Mouse (Mus musculus) testis, adult 2 months (tissue): Measurements from ENCODE around the gene Msh5. TPM values are rescaled to one million over a fixed set of nuclear protein-coding genes. Genes with fewer than 3 reads are reported as not detected.
"Not testable (repeated sequence)": the region's sequence is repeated elsewhere in the genome, so short reads cannot be mapped to it uniquely, and the experiment has no call there.

Experiments
- H3K27ac ChIP-seq: fragments of 200-500 bp; 2 replicates; pipeline ENCODE4 v1.5.1; 2012; ENCODE audit warnings: low read depth, low read length; ENCODE audit not compliant: control insufficient read depth, insufficient read depth
- H3K27me3 ChIP-seq: fragments of 200-500 bp; 2 replicates; pipeline ENCODE4 v1.6.1; 2012; ENCODE audit warnings: mild to moderate bottlenecking, low read length, moderate library complexity; ENCODE audit not compliant: control insufficient read depth, insufficient read depth
- H3K36me3 ChIP-seq: fragments of 200-500 bp; 2 replicates; pipeline ENCODE4 v1.6.1; 2012; ENCODE audit warnings: mild to moderate bottlenecking, low read length; ENCODE audit not compliant: control insufficient read depth, insufficient read depth
- H3K4me1 ChIP-seq: fragments of 200-500 bp; 2 replicates; pipeline ENCODE4 v1.6.1; 2012; ENCODE audit warnings: low read length; ENCODE audit not compliant: control insufficient read depth, insufficient read depth
- H3K4me3 ChIP-seq: fragments of 200-500 bp; 2 replicates; pipeline ENCODE4 v1.5.1; 2012; ENCODE audit warnings: low read depth, mild to moderate bottlenecking, low read length, moderate library complexity, mixed read lengths; ENCODE audit not compliant: control insufficient read depth
- CTCF ChIP-seq: fragments of 200-500 bp; IDR thresholded peaks from 2 replicates; pipeline ENCODE4 v1.5.1; 2012; ENCODE audit warnings: low read depth, mild to moderate bottlenecking, inconsistent platforms, low read length, moderate library complexity; ENCODE audit not compliant: control insufficient read depth, insufficient read depth, insufficient replicate concordance
- POLR2A ChIP-seq: fragments of 200-500 bp; IDR thresholded peaks from 2 replicates; pipeline ENCODE4 v1.6.1; 2012; ENCODE audit warnings: low read depth, mild to moderate bottlenecking, inconsistent platforms, low read length, moderate library complexity; ENCODE audit not compliant: control insufficient read depth
- polyA plus RNA-seq: library from polyadenylated mRNA; depleted of rRNA; stranded (reverse); fragments of >200 nt; gene quantifications from 2 replicates; pipeline ENCODE4 v1.2.3, GENCODE M21; 2012

Msh5 gene
- polyA plus RNA-seq, 1 experiment: 19.3 TPM

DNA sequence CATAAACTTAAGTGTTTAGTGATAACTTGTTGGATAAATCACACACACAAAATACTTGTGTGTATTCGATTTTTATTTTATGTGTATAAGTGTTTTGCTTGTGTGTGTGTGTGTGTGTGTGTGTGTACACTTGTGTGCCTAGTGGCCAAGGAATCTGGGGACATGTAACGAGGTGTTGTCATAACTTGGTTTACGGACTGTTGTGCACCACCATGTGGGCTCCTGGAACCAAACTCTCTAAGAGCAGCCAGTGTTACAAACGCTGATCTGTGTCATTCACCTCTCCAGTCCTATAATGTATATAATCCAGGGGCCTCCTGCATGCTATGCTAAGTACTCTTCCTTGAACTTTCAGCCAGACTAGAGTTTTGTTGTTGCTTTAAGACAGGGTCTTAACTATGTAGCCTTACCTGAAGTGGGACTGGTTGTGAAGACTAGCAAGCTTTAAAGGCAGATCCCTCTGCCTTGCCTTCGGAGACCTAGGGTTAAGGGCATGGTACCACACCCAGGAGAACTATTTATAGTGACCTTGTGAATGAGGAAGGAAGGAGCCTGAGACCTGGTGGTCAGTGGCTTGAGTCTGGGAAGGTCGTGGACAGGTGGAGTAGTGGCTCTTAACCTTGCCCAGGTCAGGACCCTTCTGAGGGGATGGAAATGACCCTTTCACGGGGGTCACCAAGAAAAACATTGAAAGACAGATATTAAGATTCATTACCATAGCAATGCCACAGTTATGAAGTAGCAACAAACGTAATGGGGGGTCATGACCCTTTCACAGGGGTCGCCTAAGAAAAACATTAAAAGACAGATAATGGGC lies 43.3 kb downstream of the Msh5 start:
- H3K36me3 ChIP-seq: peaks cover 3% of the 10 kb centered on the region
- H3K27ac ChIP-seq: no peak overlapping the region
- 0 out of 2 replicates have a peak overlapping the region, but pooled peaks have one; percentile 12 for H3K4me3 ChIP-seq
- TF ChIP-seq CTCF (no peak), POLR2A (no peak)
- H3K27me3 ChIP-seq: no peaks in the 10 kb centered on the region
- peaks cover 13% of the 10 kb centered on the region for H3K4me1 ChIP-seq

DNA sequence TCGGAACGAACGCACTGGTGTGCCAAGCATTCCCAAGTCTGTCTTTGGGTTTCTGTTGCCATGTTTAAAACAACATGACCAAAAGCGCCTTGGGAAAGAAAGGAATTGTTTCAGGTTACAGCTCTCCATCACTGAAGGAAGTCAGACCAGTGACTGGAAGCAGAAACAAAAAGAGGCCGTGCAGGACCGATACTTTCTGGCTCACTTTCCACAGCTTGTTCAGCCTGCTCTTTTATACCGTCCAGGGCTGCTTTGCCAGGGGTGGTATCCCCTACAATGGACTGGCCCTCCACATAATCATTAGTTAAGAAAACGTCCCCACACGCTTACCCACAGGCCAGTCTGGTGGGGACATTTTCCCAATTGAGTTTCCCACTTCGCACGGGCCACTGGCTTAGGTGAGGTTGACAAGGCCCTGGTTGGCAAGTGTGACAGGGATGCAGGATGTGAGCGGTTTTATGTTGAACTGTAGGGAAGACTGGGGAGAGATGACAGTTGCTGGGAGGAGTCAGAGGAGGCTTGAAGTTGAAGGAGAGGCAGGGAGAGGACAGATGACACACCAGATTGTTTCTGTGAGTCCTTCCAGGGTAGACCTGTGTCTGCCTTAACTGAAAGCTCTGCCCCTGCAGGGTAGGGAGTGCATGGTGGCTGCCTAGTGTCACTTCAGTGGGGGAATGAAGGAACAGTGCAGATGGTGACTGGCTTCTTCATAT lies 44.2 kb downstream of the Msh5 start:
- Histone ChIP-seq H3K4me3 (peak overlapping the region; percentile 94), H3K27ac (peak overlapping the region; percentile 94), H3K36me3 (peaks cover 3% of the 10 kb centered on the region), H3K27me3 (no peaks in the 10 kb centered on the region), H3K4me1 (peaks cover 13% of the 10 kb centered on the region)
- TF ChIP-seq CTCF (no peak), POLR2A (no peak)

DNA sequence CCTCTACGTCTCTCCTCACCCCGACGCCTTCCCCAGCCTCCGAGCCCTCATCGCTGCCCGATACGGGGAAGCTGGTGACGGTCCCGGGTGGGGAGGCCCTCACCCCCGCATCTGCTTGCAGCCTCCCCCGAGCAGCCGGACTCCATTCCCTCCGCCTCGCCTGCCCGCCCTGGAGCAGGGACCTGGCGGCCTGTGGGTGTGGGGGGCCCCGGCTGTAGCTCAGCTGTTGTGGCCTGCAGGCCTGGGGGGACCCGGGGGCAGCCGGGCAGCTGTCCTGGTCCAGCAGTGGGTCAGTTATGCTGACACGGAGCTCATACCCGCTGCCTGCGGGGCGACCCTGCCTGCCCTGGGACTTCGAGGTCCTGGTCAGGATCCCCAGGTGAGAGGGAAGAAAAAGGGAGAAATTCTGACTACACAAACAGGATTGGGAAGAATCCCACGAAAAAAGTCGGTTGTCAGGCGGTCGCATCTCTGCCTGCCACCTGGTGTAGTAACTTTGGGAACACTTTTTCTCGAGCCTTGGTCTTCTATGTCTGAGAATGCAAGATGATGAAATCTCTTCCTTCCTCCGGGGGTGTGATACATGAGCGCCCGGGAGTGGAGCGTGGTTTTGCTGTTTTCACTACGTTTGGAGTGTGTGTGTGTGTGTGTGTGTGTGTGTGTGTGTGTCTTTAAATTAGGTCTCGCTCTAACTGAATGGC lies 44.9 kb downstream of the Msh5 start:
- peak overlapping the region; percentile 94 for H3K27ac ChIP-seq
- H3K36me3 ChIP-seq: peaks cover 3% of the 10 kb centered on the region
- peak overlapping the region; percentile 94 for H3K4me3 ChIP-seq
- no peaks in the 10 kb centered on the region for H3K27me3 ChIP-seq
- no peak for TF ChIP-seq POLR2A
- no peak for TF ChIP-seq CTCF
- peaks cover 13% of the 10 kb centered on the region for H3K4me1 ChIP-seq

DNA sequence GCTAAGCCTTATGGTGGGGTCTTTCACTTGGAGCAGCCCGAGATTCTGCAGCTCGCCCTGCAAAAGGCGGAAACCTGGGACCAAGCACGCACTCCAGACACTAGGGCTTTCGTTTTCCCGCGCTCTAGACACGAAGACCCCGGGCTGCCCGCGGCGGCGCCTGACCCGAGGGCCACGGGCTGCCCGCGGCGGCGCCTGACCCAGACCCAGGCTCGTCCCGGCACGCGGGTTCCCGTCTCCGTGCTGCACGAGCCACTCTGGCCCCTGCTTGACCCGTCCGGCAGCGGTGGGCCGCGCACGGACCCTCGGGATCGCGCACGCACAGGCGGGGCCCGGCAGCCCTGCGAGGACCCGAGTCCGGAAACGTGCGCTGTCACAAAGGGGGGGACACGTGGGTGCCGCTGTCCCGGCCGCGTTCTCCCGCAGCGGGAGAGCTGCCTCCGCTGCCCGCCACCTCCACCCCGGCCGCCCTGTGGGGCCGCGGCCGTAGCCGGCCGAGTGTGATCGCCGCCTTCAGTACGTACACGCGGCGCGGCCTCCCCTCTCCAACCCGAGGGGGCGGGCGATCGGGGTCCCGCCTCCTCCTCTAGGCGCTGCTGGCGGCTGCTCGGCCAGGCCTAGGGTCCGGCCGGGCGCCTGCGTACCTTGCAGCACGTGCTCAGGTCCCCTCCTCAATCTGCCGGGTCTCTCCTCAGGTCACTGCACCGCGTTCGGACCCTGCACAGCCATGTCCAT lies 45.7 kb downstream of the Msh5 start, which contains the start of gene Vars:
Vars (plus strand) TSS at position 271 of the 735 bp plus-strand sequence.
- Histone ChIP-seq H3K27me3 (no peaks in the 10 kb centered on the region), H3K27ac (peak within 1 kb of the TSS; percentile 94), H3K4me1 (peaks cover 13% of the 10 kb centered on the region), H3K4me3 (peak within 1 kb of the TSS; percentile 94), H3K36me3 (peaks cover 3% of the 10 kb centered on the region)
- TF ChIP-seq POLR2A (peak; percentile 47; the same call in 1 of the 2 replicates), CTCF (no peak)

DNA sequence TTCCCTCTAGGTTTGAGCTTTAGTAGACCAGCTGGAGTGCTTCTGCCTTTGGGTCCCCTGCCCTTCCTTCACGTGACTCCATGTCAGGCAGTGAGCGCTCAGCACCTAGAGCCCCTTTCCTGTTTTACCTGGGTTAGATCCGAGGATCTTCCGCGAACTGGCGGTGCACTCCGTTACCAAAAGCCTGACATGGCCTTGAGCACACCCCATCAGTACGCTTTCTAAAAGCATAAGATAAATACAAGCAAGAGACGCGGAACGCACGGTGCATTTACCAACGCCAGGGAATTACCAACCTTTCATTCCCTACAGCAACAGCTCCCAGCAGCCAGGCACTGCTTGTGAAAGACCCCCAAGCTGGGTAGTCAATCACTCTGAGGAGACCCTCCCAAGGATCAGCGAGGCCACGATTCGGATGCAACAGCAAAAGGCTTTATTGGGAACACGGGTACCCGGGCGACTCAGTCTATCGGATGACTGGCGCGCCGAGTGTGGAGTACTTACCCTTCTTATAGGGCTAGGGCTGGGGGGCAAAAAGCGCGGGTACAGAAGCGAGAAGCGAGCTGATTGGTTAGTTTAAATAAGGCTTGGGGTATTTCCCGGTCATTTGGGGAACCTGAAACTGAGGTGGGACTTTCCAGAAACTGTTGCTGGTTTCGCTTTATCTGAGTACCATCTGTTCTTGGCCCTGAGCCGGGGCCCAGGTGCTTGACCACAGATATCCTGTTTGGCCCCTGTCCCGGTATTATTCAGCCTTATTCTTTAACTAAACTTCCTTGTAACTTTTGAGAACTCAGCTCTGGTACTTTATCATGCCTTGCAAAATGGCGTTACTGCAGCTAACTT lies 46.5 kb downstream of the Msh5 start:
- Histone ChIP-seq H3K4me1 (peaks cover 13% of the 10 kb centered on the region), H3K27ac (peak overlapping the region; percentile 94; the same call in 1 of the 2 replicates), H3K4me3 (peak overlapping the region; percentile 94)
- not testable (repeated sequence) for H3K36me3 ChIP-seq, H3K27me3 ChIP-seq

DNA sequence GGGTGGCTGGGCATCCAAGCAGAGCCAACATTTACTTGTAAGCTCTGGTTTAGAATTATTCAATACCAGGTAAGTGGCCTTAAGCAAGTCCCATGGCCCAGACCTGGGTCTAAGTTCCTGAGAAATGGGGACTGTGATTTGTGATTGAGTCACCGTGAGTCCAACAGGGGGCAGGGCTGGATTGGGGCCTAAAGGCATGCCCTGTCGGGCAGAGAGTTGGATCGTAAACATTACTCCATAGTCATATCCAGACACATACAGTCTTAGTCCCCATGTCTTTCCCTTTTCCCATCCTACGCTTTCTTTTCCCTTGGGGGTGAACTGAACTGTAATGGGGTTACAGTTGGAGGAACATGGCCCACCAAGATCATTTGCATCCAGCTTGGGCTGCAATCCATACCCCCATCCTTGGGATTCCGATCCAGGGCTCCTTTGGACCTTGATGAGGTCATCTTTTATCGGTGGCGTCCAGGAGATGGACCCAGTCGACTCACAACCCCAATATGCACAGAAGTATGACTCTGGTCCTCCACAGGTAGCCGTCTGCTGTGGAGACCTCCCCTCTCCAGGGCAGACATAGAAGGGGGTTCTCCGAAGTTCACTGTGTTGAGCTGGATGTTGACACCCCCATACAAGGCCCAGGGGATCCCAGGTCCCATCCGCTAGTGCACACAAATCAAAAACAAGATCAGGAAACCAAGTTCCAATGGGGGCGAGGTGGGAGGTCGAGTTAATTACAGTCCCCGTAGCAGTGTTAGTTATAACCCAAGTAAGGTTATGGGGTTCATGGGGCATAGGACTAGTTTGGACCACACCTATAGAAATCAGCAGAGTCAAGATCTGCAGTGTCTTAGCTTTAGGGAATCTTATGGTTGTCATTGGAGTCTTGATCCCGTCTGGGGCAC lies 47.8 kb downstream of the Msh5 start:
- Histone ChIP-seq H3K4me3 (no peak overlapping the region), H3K36me3 (no peaks in the 10 kb centered on the region), H3K27me3 (no peaks in the 10 kb centered on the region), H3K4me1 (peaks cover 13% of the 10 kb centered on the region), H3K27ac (no peak overlapping the region)
- no peak for TF ChIP-seq POLR2A
- TF ChIP-seq CTCF: no peak
